Comparison of ENCODE assay signal across 21 mouse cellular contexts in genomic region chr1:71913221-71913620, GRCm38 (mm10).
DNase-seq lines count a peak whose midpoint lies in the region; ATAC-seq and TF ChIP-seq lines count a peak whose summit lies in the region.
"Had no signal": no experiment of that assay in that cellular context is flagged by ENCODE, and none has a peak within 500 bp of the region (broad histone marks: within the 10 kb centered on the region; RNA-seq: fewer than 3 reads in every experiment).

No protein-coding gene starts in this region.

- TF ChIP-seq EP300 in liver, embryonic 14.5 days (IDR thresholded peaks at IDR 0.05; ENCODE audit: low read depth), result no peak

- H3K9me3 ChIP-seq in liver, embryonic 14.5 days (ENCODE audit: control insufficient read depth, low read length), result no peaks in the 10 kb centered on the region
- H3K9me3 ChIP-seq: embryonic facial prominence, embryonic 15.5 days; forebrain, embryonic 12.5 days; heart, embryonic 13.5 days; hindbrain, embryonic 15.5 days had no signal

- no peak for TF ChIP-seq CTCF in liver, embryonic 14.5 days (IDR thresholded peaks at IDR 0.05; ENCODE audit: low read depth)

- WGBS in liver, embryonic 14.5 days (ENCODE audit: insufficient replicate concordance), result 48% methylated on average over 5 of the region's 5 CpGs

- no peak overlapping the region for H3K4me3 ChIP-seq in liver, embryonic 14.5 days (ENCODE audit: insufficient read depth in 1 of 2, low read depth in 2 of 2, low read length in 2 of 2)
- H3K4me3 ChIP-seq: embryonic facial prominence, embryonic 15.5 days; forebrain, embryonic 12.5 days; heart, embryonic 13.5 days; hindbrain, embryonic 15.5 days had no signal

- ATAC-seq in liver, embryonic 14.5 days (ENCODE audit: insufficient read depth), result 0 out of 2 replicates have a peak, but pooled peaks have one; percentile 11
- peak; percentile 41 for ATAC-seq in granulocyte monocyte progenitor cell, adult 5-6 weeks (replicated peaks; ENCODE audit: poor library complexity, severe bottlenecking)
- 0 out of 2 replicates have a peak, but pooled peaks have one; percentile 7 for ATAC-seq in megakaryocyte, adult 5-6 weeks (ENCODE audit: poor library complexity, severe bottlenecking)
- no peak for ATAC-seq in erythroid progenitor cell, adult 5-6 weeks (replicated peaks; ENCODE audit: low FRiP score, poor library complexity, severe bottlenecking)
- ATAC-seq: forebrain, postnatal 0 days had no signal

- H3K27ac ChIP-seq in liver, embryonic 14.5 days, result no peak overlapping the region
- H3K27ac ChIP-seq: embryonic facial prominence, embryonic 15.5 days; forebrain, embryonic 12.5 days; heart, embryonic 13.5 days; hindbrain, embryonic 15.5 days had no signal

- H3K4me1 ChIP-seq in liver, embryonic 14.5 days (replicated peaks; ENCODE audit: control insufficient read depth in 2 of 2, insufficient read depth in 2 of 2, low read length in 1 of 2), result peaks cover 0 to 3% of the 10 kb centered on the region in 2 experiments; a peak in 1 of 4 replicates
- H3K4me1 ChIP-seq: forebrain, embryonic 12.5 days; heart, embryonic 13.5 days; hindbrain, embryonic 15.5 days had no signal

- no peaks in the 10 kb centered on the region for H3K27me3 ChIP-seq in liver, embryonic 14.5 days (ENCODE audit: control insufficient read depth, insufficient read depth, low read length)
- H3K27me3 ChIP-seq: CH12.LX; embryonic facial prominence, embryonic 15.5 days; forebrain, embryonic 12.5 days; heart, embryonic 13.5 days; hindbrain, embryonic 15.5 days had no signal

- DNase-seq in liver, embryonic 14.5 days (ENCODE audit: low read depth in 3 of 3, low spot score in 3 of 3), result no peak
- DNase-seq in liver (no peak), 3T3-L1 (ENCODE audit: low read depth, low spot score) (peak; percentile 45)
- no peak for DNase-seq in spleen, postnatal 10 days (ENCODE audit: low spot score in 2 of 2)
- no peak for DNase-seq in spleen, adult 18-20 months
- DNase-seq: adrenal gland, postnatal 36 days; cerebellum, adult 2 months; cerebellum, postnatal 10 days; embryo, embryonic 11 days; forebrain, postnatal 0 days; gastrocnemius, postnatal 25 days; heart, adult 11 months; heart, postnatal 36 days had no signal

- H3K9ac ChIP-seq in liver, embryonic 14.5 days (replicated peaks), result no peak overlapping the region
- H3K9ac ChIP-seq: embryonic facial prominence, embryonic 15.5 days; forebrain, embryonic 12.5 days; forebrain, postnatal 0 days; heart, embryonic 13.5 days; hindbrain, embryonic 15.5 days had no signal

- H3K4me2 ChIP-seq in liver, embryonic 14.5 days (ENCODE audit: low read depth), result no peak overlapping the region
- H3K4me2 ChIP-seq: embryonic facial prominence, embryonic 15.5 days; forebrain, embryonic 12.5 days; heart, embryonic 13.5 days; hindbrain, embryonic 15.5 days had no signal

- no peaks in the 10 kb centered on the region for H3K36me3 ChIP-seq in liver, embryonic 14.5 days (replicated peaks; ENCODE audit: control insufficient read depth, insufficient read depth, low read depth)
- H3K36me3 ChIP-seq: embryonic facial prominence, embryonic 15.5 days; forebrain, embryonic 12.5 days; heart, embryonic 13.5 days; hindbrain, embryonic 15.5 days had no signal
